Mouse (Mus musculus): ENCODE results near the gene Srp68. TPM values are rescaled to one million over a fixed set of nuclear protein-coding genes. Genes with fewer than 3 reads are reported as not detected.

Srp68 gene
- polyA plus RNA-seq, 1 experiment: 83.0 TPM

DNA sequence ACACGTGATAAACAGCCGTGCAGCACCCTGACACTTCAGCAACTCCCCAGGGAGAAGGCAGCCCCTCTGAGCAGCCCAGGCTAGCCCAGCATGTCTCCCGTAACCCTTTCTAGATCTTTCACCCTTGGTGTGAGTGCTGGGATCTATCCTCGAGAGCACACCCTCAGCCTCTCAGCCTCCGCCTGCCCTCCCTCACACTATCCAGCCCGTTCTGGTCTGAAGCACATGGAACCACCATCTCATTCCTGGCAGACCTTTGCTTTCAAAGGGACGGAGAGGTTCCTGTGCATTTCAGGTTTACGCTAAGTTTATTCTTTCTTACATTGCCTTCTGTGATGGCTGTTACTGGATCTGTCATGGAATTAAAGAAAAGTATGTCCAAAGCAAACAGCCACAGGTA is 29.4 kb downstream of the Srp68 start:
- H3K27me3 ChIP-seq (ENCODE audit: control insufficient read depth, insufficient read depth, insufficient read length): no peaks in the 10 kb centered on the region
- H3K36me3 ChIP-seq (ENCODE audit: control insufficient read depth, insufficient read depth): peaks cover 24% of the 10 kb centered on the region
- H3ac ChIP-seq (ENCODE audit: control insufficient read depth, insufficient read length): no peak overlapping the region
- H3K79me2 ChIP-seq (ENCODE audit: control insufficient read depth, insufficient read depth): no peaks in the 10 kb centered on the region
- no peak overlapping the region for H3K4me2 ChIP-seq (ENCODE audit: low read depth)
- TF ChIP-seq POLR2AphosphoS2 (IDR thresholded peaks at IDR 0.05; ENCODE audit: insufficient read length, low read depth): no peak
- no peak for TF ChIP-seq MYOD1 (IDR thresholded peaks at IDR 0.05; ENCODE audit: control insufficient read depth in 1 of 3, insufficient read length in 2 of 3, low read depth in 2 of 3)
- no peak for TF ChIP-seq E2F4 (IDR thresholded peaks at IDR 0.05; ENCODE audit: insufficient read depth)
- no peak for TF ChIP-seq REST (IDR thresholded peaks at IDR 0.05; ENCODE audit: insufficient read depth, insufficient read length)
- no peak for TF ChIP-seq SRF (IDR thresholded peaks at IDR 0.05; ENCODE audit: control insufficient read depth, insufficient read length, low read depth)
- no peak for TF ChIP-seq POLR2A (IDR thresholded peaks at IDR 0.05; ENCODE audit: insufficient read length, low read depth)
- no peak for TF ChIP-seq CEBPB (IDR thresholded peaks at IDR 0.05; ENCODE audit: insufficient read depth, poor library complexity, severe bottlenecking)
- no peak overlapping the region for H3K4me3 ChIP-seq

DNA sequence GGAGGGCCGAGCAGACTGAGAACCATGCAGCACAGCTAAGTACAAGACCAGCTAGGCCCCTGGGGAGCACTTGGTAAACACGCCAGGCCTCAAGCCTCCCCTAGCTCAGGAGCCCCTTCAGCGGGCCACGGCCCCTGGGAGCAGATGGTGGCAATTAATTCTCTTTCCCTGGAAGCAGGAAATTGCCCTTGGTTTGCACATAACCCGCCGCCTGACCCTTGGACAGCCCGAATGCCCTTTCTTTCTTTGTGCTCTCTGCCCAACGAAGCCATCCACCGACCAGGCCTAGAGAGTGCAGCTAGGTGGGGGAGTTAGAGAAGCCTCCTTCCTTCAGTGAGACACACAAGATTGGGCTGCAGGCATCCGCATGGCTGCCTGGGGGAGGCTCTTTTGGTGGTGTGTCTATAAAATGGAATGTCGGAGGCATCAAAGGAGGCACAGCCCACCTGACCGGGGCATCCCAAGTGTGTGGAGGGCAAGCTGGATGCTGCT is 32.2 kb downstream of the Srp68 start:
- Histone ChIP-seq H3ac (ENCODE audit: control insufficient read depth, insufficient read length) (no peak overlapping the region), H3K79me2 (ENCODE audit: control insufficient read depth, insufficient read depth) (no peaks in the 10 kb centered on the region), H3K4me2 (ENCODE audit: low read depth) (no peak overlapping the region), H3K27me3 (ENCODE audit: control insufficient read depth, insufficient read depth, insufficient read length) (no peaks in the 10 kb centered on the region), H3K4me3 (no peak overlapping the region), H3K36me3 (ENCODE audit: control insufficient read depth, insufficient read depth) (peaks cover 18% of the 10 kb centered on the region)
- no peak for TF ChIP-seq POLR2A (IDR thresholded peaks at IDR 0.05; ENCODE audit: insufficient read length, low read depth)
- TF ChIP-seq SRF (IDR thresholded peaks at IDR 0.05; ENCODE audit: control insufficient read depth, insufficient read length, low read depth): no peak
- no peak for TF ChIP-seq TCF12 (IDR thresholded peaks at IDR 0.05; ENCODE audit: insufficient read depth, poor library complexity, severe bottlenecking)
- no peak for TF ChIP-seq CEBPB (IDR thresholded peaks at IDR 0.05; ENCODE audit: insufficient read depth, poor library complexity, severe bottlenecking)
- TF ChIP-seq TCF3 (IDR thresholded peaks at IDR 0.05; ENCODE audit: insufficient read length, low read depth): no peak
- TF ChIP-seq POLR2AphosphoS2 (IDR thresholded peaks at IDR 0.05; ENCODE audit: insufficient read length, low read depth): no peak
- TF ChIP-seq REST (IDR thresholded peaks at IDR 0.05; ENCODE audit: insufficient read depth, insufficient read length): no peak
- no peak for TF ChIP-seq E2F4 (IDR thresholded peaks at IDR 0.05; ENCODE audit: insufficient read depth)
- no peak for TF ChIP-seq MAX (IDR thresholded peaks at IDR 0.05; ENCODE audit: low read depth)
- TF ChIP-seq MYOG (IDR thresholded peaks at IDR 0.05; ENCODE audit: control insufficient read depth in 1 of 3, insufficient read depth in 1 of 3, insufficient read length in 2 of 3, low read depth in 2 of 3): no peak
- TF ChIP-seq USF1 (IDR thresholded peaks at IDR 0.05; ENCODE audit: low read depth): no peak
- no peak for TF ChIP-seq MYOD1 (IDR thresholded peaks at IDR 0.05; ENCODE audit: control insufficient read depth in 1 of 3, insufficient read length in 2 of 3, low read depth in 2 of 3)

DNA sequence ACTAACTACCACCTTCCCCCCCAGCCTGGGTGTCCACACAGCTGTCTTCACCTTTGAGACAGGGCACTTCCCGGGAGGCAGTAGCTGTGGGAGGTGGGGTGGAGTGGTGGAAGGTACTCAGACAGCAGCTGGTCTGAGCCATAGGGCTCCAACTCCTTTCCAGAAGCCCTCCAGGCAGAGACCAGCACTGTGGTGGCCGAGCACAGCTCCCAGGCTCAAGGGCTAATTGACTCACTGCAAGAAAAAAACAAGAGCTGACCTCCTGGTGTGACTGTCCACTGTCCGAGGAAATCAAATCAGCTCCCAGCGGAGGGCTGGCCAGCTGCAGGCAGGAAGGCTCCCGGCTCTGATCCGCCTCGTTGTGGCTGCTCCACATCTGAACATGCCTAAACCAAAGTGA is 34.2 kb downstream of the Srp68 start:
- H3K4me3 ChIP-seq: no peak overlapping the region
- H3K79me2 ChIP-seq (ENCODE audit: control insufficient read depth, insufficient read depth): no peaks in the 10 kb centered on the region
- H3K27me3 ChIP-seq (ENCODE audit: control insufficient read depth, insufficient read depth, insufficient read length): no peaks in the 10 kb centered on the region
- H3K36me3 ChIP-seq (ENCODE audit: control insufficient read depth, insufficient read depth): peaks cover 2% of the 10 kb centered on the region
- H3ac ChIP-seq (ENCODE audit: control insufficient read depth, insufficient read length): no peak overlapping the region
- H3K4me2 ChIP-seq (ENCODE audit: low read depth): no peak overlapping the region
- TF ChIP-seq USF1 (IDR thresholded peaks at IDR 0.05; ENCODE audit: low read depth) (no peak), MYOG (IDR thresholded peaks at IDR 0.05; ENCODE audit: control insufficient read depth in 1 of 3, insufficient read depth in 1 of 3, insufficient read length in 2 of 3, low read depth in 2 of 3) (no peak), TCF3 (IDR thresholded peaks at IDR 0.05; ENCODE audit: insufficient read length, low read depth) (no peak), TCF12 (IDR thresholded peaks at IDR 0.05; ENCODE audit: insufficient read depth, poor library complexity, severe bottlenecking) (no peak), MAX (IDR thresholded peaks at IDR 0.05; ENCODE audit: low read depth) (no peak), MYOD1 (IDR thresholded peaks at IDR 0.05; ENCODE audit: control insufficient read depth in 1 of 3, insufficient read length in 2 of 3, low read depth in 2 of 3) (no peak), POLR2A (IDR thresholded peaks at IDR 0.05; ENCODE audit: insufficient read length, low read depth) (no peak), E2F4 (IDR thresholded peaks at IDR 0.05; ENCODE audit: insufficient read depth) (no peak), POLR2AphosphoS2 (IDR thresholded peaks at IDR 0.05; ENCODE audit: insufficient read length, low read depth) (no peak), CEBPB (IDR thresholded peaks at IDR 0.05; ENCODE audit: insufficient read depth, poor library complexity, severe bottlenecking) (no peak)

DNA sequence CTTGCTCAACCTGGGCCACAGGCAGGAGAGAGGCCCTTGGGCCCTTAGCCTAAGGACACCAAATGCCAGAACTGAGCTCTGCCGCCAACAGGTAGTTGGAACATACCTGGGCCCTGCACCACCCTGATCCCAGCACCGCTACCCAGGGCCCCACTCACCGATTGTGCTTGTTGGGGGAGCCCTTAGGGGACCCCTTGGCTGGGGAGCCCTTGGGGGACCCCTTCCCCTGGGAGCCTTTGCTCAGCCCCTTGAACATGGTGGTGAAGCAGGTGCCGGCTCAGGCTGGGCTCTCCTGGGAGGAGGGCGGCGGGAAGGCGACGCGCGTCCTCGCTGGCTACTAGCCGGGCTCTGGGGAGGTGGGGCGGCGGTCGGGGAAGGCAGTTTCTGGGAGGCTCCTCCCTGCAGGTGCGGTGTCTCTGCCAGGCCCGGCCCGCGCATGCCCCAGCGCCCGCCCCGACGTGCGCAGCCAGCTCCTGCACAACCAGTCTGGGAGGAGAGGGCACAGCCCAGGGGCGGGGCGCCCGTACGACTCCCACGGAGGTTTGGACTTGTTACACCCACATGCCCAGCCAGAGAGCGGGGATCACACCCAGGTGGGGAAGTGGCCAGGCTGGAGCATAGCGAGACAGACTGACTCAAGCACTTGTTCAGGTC is 36.1 kb downstream of the Srp68 start, which contains the start of gene Evpl:
Evpl (minus strand) TSS at position 336 of the 654 bp plus-strand sequence.
- no peaks in the 10 kb centered on the region for H3K79me2 ChIP-seq (ENCODE audit: control insufficient read depth, insufficient read depth)
- H3ac ChIP-seq (ENCODE audit: control insufficient read depth, insufficient read length): no peak within 1 kb of the TSS
- no peak within 1 kb of the TSS for H3K4me3 ChIP-seq
- TF ChIP-seq REST (IDR thresholded peaks at IDR 0.05; ENCODE audit: insufficient read depth, insufficient read length): no peak
- H3K27me3 ChIP-seq (ENCODE audit: control insufficient read depth, insufficient read depth, insufficient read length): no peaks in the 10 kb centered on the region
- H3K4me2 ChIP-seq (ENCODE audit: low read depth): no peak within 1 kb of the TSS
- no peaks in the 10 kb centered on the region for H3K36me3 ChIP-seq (ENCODE audit: control insufficient read depth, insufficient read depth)

DNA sequence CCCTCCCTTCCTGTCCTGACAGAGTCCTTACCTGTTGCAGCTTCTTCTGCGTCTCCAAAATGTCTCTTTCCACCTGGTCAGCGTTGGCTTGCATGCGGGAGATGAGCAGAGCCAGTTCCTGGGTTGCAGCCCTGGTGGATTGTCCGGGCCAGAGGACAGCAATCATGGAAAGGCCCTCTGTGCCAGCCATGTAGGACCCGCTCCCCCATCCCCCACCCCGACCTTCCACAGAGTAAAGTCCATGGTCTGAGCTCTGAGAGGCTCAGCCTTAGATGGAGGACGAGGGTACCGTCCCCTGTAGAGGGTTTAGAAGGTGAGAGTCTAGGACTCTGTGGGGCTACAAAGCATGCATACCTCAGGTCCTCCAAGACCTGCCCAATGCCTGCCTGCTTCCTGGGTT is 39.1 kb downstream of the Srp68 start:
- no peak overlapping the region for H3K4me2 ChIP-seq (ENCODE audit: low read depth)
- TF ChIP-seq MAX (IDR thresholded peaks at IDR 0.05; ENCODE audit: low read depth): no peak
- TF ChIP-seq POLR2A (IDR thresholded peaks at IDR 0.05; ENCODE audit: insufficient read length, low read depth): no peak
- TF ChIP-seq TCF3 (IDR thresholded peaks at IDR 0.05; ENCODE audit: insufficient read length, low read depth): no peak
- TF ChIP-seq REST (IDR thresholded peaks at IDR 0.05; ENCODE audit: insufficient read depth, insufficient read length): no peak
- no peak for TF ChIP-seq E2F4 (IDR thresholded peaks at IDR 0.05; ENCODE audit: insufficient read depth)
- TF ChIP-seq POLR2AphosphoS2 (IDR thresholded peaks at IDR 0.05; ENCODE audit: insufficient read length, low read depth): no peak
- TF ChIP-seq USF1 (IDR thresholded peaks at IDR 0.05; ENCODE audit: low read depth): no peak
- no peak for TF ChIP-seq SRF (IDR thresholded peaks at IDR 0.05; ENCODE audit: control insufficient read depth, insufficient read length, low read depth)
- no peak for TF ChIP-seq MYOG (IDR thresholded peaks at IDR 0.05; ENCODE audit: control insufficient read depth in 1 of 3, insufficient read depth in 1 of 3, insufficient read length in 2 of 3, low read depth in 2 of 3)
- TF ChIP-seq CEBPB (IDR thresholded peaks at IDR 0.05; ENCODE audit: insufficient read depth, poor library complexity, severe bottlenecking): no peak
- no peak for TF ChIP-seq MYOD1 (IDR thresholded peaks at IDR 0.05; ENCODE audit: control insufficient read depth in 1 of 3, insufficient read length in 2 of 3, low read depth in 2 of 3)
- no peak overlapping the region for H3K4me3 ChIP-seq
- no peaks in the 10 kb centered on the region for H3K79me2 ChIP-seq (ENCODE audit: control insufficient read depth, insufficient read depth)
- H3ac ChIP-seq (ENCODE audit: control insufficient read depth, insufficient read length): no peak overlapping the region
- no peaks in the 10 kb centered on the region for H3K27me3 ChIP-seq (ENCODE audit: control insufficient read depth, insufficient read depth, insufficient read length)
- no peaks in the 10 kb centered on the region for H3K36me3 ChIP-seq (ENCODE audit: control insufficient read depth, insufficient read depth)
